Mouse (Mus musculus): ENCODE results near the gene Agtrap.

- TF ChIP-seq GATA1 (IDR thresholded peaks at IDR 0.05; ENCODE audit: borderline replicate concordance, low read length): no peak
- no peak for TF ChIP-seq FLI1 (IDR thresholded peaks at IDR 0.05; ENCODE audit: low read length)
Observed at GRCm38 (mm10) chr4:148066401-148066744, 21.5 kb downstream of the Agtrap start.
